Mouse (Mus musculus) heart, adult 2 months (tissue): ENCODE results near the gene Fkbp1a. TPM values are rescaled to one million over a fixed set of nuclear protein-coding genes. Genes with fewer than 3 reads are reported as not detected.

Experiments
- DNase-seq, 2 experiments: peaks; one replicate each; pipeline ENCODE4 v3.0.0; 2021
- H3K27ac ChIP-seq: fragments of 200-600 bp; 2 replicates; pipeline ENCODE4 v1.8.1; 2022
- H3K27me3 ChIP-seq: fragments of 200-500 bp; 2 replicates; pipeline ENCODE4 v1.6.1; 2012; ENCODE audit warnings: mild to moderate bottlenecking, low read length, inconsistent platforms, mixed read lengths; ENCODE audit not compliant: control insufficient read depth, insufficient read depth
- H3K36me3 ChIP-seq: fragments of 200-500 bp; 2 replicates; pipeline ENCODE4 v1.6.1; 2012; ENCODE audit warnings: low read length, inconsistent platforms; ENCODE audit not compliant: control insufficient read depth, insufficient read depth
- H3K4me1 ChIP-seq: fragments of 200-500 bp; 2 replicates; pipeline ENCODE4 v1.6.1; 2011; ENCODE audit warnings: low read length; ENCODE audit not compliant: control insufficient read depth, insufficient read depth
- H3K4me3 ChIP-seq: fragments of 200-600 bp; 2 replicates; pipeline ENCODE4 v1.8.1; 2022
- H3K79me2 ChIP-seq: fragments of 200-500 bp; replicated peaks from 2 replicates; pipeline ENCODE4 v1.6.1; 2012; ENCODE audit warnings: mild to moderate bottlenecking, inconsistent platforms, low read length, moderate library complexity, mixed read lengths; ENCODE audit not compliant: control insufficient read depth, insufficient read depth
- H3K9ac ChIP-seq: fragments of 200-500 bp; 2 replicates; pipeline ENCODE4 v1.6.1; 2012; ENCODE audit warnings: low read depth, mild to moderate bottlenecking, control low read depth, inconsistent platforms, low read length, mixed read lengths
- CTCF ChIP-seq: fragments of 200-600 bp; IDR thresholded peaks from 2 replicates; pipeline ENCODE4 v1.8.1; 2022; ENCODE audit warnings: antibody characterized with exemption, mild to moderate bottlenecking, moderate library complexity
- EP300 ChIP-seq: fragments of 200-500 bp; IDR thresholded peaks from 2 replicates; pipeline ENCODE4 v1.6.1; 2011; ENCODE audit warnings: low read depth, low read length, control low read depth; ENCODE audit not compliant: insufficient read depth
- POLR2A ChIP-seq: fragments of 200-500 bp; IDR thresholded peaks from 2 replicates; pipeline ENCODE4 v1.6.1; 2011; ENCODE audit warnings: mild to moderate bottlenecking, low read depth, low read length, control low read depth; ENCODE audit not compliant: insufficient read depth
- WGBS: fragments of 180-500 bp; shearing (Covaris S2); methylation state at CpG from one replicate; pipeline ENCODE4 v1.1.7; 2018; 5-methylcytosine and 5-hydroxymethylcytosine counted together
- intact Hi-C: fragments of 180-260 bp; cut with DNase I; formaldehyde crosslinking; loops from one replicate; pipeline ENCODE4 v1.15.1; 2025
- polyA plus RNA-seq: library from polyadenylated mRNA; depleted of rRNA; stranded (reverse); fragments of >200 nt; gene quantifications from 2 replicates; pipeline ENCODE4 v1.2.3, GENCODE M21; 2012
- total RNA-seq, 2 experiments: library from RNA; stranded (reverse); gene quantifications; 2 replicates each; pipeline ENCODE4 v1.2.3; 2021

The Fkbp1a gene
- total and polyA plus RNA-seq, 3 experiments: 90.5 to 211 (median 197) TPM

- Histone ChIP-seq H3K27me3 (no peaks in the 10 kb centered on the region), H3K79me2 (no peaks in the 10 kb centered on the region), H3K4me3 (no peak overlapping the region), H3K36me3 (no peaks in the 10 kb centered on the region), H3K9ac (no peak overlapping the region), H3K4me1 (no peaks in the 10 kb centered on the region), H3K27ac (no peak overlapping the region)
- intact Hi-C loops: loop anchor here (1.0 to 5.0 kb wide), 2 partner anchors 72 to 95 kb away; partner anchors contain the start of gene Nsfl1c
- DNase-seq: no peak
- WGBS: 86% methylated on average over 1 of the region's 1 CpGs
- no peak for TF ChIP-seq POLR2A
- TF ChIP-seq EP300: no peak
- TF ChIP-seq CTCF: no peak
These were observed 44.5 kb downstream of the Fkbp1a start for GRCm38 (mm10) chr2:151586807-151587206.

GRCm38 (mm10) chr2:151587306-151587705 is 45.0 kb downstream of the Fkbp1a start:
- no peaks in the 10 kb centered on the region for H3K36me3 ChIP-seq
- 50% methylated on average over 9 of the region's 9 CpGs for WGBS
- H3K4me3 ChIP-seq: no peak overlapping the region
- DNase-seq: no peak
- H3K27me3 ChIP-seq: no peaks in the 10 kb centered on the region
- H3K79me2 ChIP-seq: no peaks in the 10 kb centered on the region
- TF ChIP-seq EP300 (no peak), POLR2A (no peak), CTCF (no peak)
- no peak overlapping the region for H3K27ac ChIP-seq
- no peak overlapping the region for H3K9ac ChIP-seq
- intact Hi-C loops: loop anchor here (5.0 kb wide), 1 partner anchor 95 kb away; the partner anchor contains the start of gene Nsfl1c
- H3K4me1 ChIP-seq: no peaks in the 10 kb centered on the region

GRCm38 (mm10) chr2:151598068-151598467 is 55.8 kb downstream of the Fkbp1a start:
- H3K27ac ChIP-seq: no peak overlapping the region
- TF ChIP-seq POLR2A: no peak
- no peak for TF ChIP-seq CTCF
- TF ChIP-seq EP300: no peak
- H3K9ac ChIP-seq: no peak overlapping the region
- no peak overlapping the region for H3K4me3 ChIP-seq
- H3K27me3 ChIP-seq: no peaks in the 10 kb centered on the region
- no peaks in the 10 kb centered on the region for H3K36me3 ChIP-seq
- no peak for DNase-seq
- H3K4me1 ChIP-seq: no peaks in the 10 kb centered on the region
- intact Hi-C loops: no loop called here
- H3K79me2 ChIP-seq: no peaks in the 10 kb centered on the region
- WGBS: 39% methylated on average over 2 of the region's 2 CpGs

- H3K36me3 ChIP-seq: no peaks in the 10 kb centered on the region
- H3K4me1 ChIP-seq: no peaks in the 10 kb centered on the region
- intact Hi-C loops: no loop called here
- no peak overlapping the region for H3K27ac ChIP-seq
- H3K79me2 ChIP-seq: no peaks in the 10 kb centered on the region
- H3K9ac ChIP-seq: no peak overlapping the region
- no peak for TF ChIP-seq CTCF
- no peak for DNase-seq
- no peaks in the 10 kb centered on the region for H3K27me3 ChIP-seq
- H3K4me3 ChIP-seq: no peak overlapping the region
- 12% methylated on average over 4 of the region's 4 CpGs for WGBS
These were observed 59.8 kb downstream of the Fkbp1a start for GRCm38 (mm10) chr2:151602106-151602505.

GRCm38 (mm10) chr2:151603630-151604029 is 61.3 kb downstream of the Fkbp1a start:
- 46% methylated on average over 4 of the region's 4 CpGs for WGBS
- intact Hi-C loops: no loop called here
- H3K79me2 ChIP-seq: no peaks in the 10 kb centered on the region

GRCm38 (mm10) chr2:151605437-151605987 is 63.2 kb downstream of the Fkbp1a start:
- no peaks in the 10 kb centered on the region for H3K4me1 ChIP-seq
- 37% methylated on average over 11 of the region's 11 CpGs for WGBS
- H3K27ac ChIP-seq: no peak overlapping the region
- no peaks in the 10 kb centered on the region for H3K27me3 ChIP-seq
- no peak for DNase-seq
- no peaks in the 10 kb centered on the region for H3K79me2 ChIP-seq
- intact Hi-C loops: no loop called here
- no peak overlapping the region for H3K4me3 ChIP-seq
- no peak overlapping the region for H3K9ac ChIP-seq
- no peak for TF ChIP-seq POLR2A
- TF ChIP-seq CTCF: no peak
- no peak for TF ChIP-seq EP300
- H3K36me3 ChIP-seq: no peaks in the 10 kb centered on the region

More at GRCm38 (mm10) chr2:151603630-151604029, 61.3 kb downstream of the Fkbp1a start:
- H3K36me3 ChIP-seq: no peaks in the 10 kb centered on the region
- no peak overlapping the region for H3K27ac ChIP-seq
- no peak overlapping the region for H3K4me3 ChIP-seq
- no peak overlapping the region for H3K9ac ChIP-seq
- no peak for TF ChIP-seq CTCF
- no peak for TF ChIP-seq EP300
- no peak for TF ChIP-seq POLR2A
- H3K4me1 ChIP-seq: no peaks in the 10 kb centered on the region
- no peak for DNase-seq
- no peaks in the 10 kb centered on the region for H3K27me3 ChIP-seq
